Mouse (Mus musculus) midbrain, embryonic 14.5 days (tissue): ENCODE measurements at regions not wholly inside any gene's neighbourhood (a gene's known extent, or its start where the extent isn't known, plus 50 kb on each side); places are given as distances from the start of the nearest gene placed in this dataset.
"Not testable (repeated sequence)": the region's sequence is repeated elsewhere in the genome, so short reads cannot be mapped to it uniquely, and the experiment has no call there.

Source experiments
- ATAC-seq: fragments of 200-750 bp; cut with Nextera tagmentation; 2 replicates; pipeline ENCODE4 v1.8.0; 2017; ENCODE audit warnings: moderate number of reproducible peaks, moderate library complexity; ENCODE audit not compliant: low FRiP score, low TSS enrichment
- DNase-seq: peaks from one replicate; pipeline ENCODE4 v3.0.0-alpha.2; 2015
- H3K27ac ChIP-seq: fragments of 300-500 bp; sonication (generic); replicated peaks from 2 replicates; pipeline ENCODE4 v1.5.1; 2014; ENCODE audit warnings: mild to moderate bottlenecking, low read depth, low read length, moderate library complexity
- H3K27me3 ChIP-seq: fragments of 300-500 bp; sonication (generic); 2 replicates; pipeline ENCODE4 v1.6.1; 2014; ENCODE audit warnings: low read length, control low read depth, mixed read lengths; ENCODE audit not compliant: control insufficient read depth, insufficient read depth
- H3K36me3 ChIP-seq: fragments of 300-500 bp; sonication (generic); 2 replicates; pipeline ENCODE4 v1.6.1; 2014; ENCODE audit warnings: low read length, control low read depth; ENCODE audit not compliant: control insufficient read depth, insufficient read depth
- H3K4me1 ChIP-seq: fragments of 300-500 bp; sonication (generic); 2 replicates; pipeline ENCODE4 v1.6.1; 2014; ENCODE audit warnings: mild to moderate bottlenecking, antibody characterized with exemption, low read length, control low read depth; ENCODE audit not compliant: control insufficient read depth, insufficient read depth
- H3K4me2 ChIP-seq: fragments of 300-500 bp; sonication (generic); 2 replicates; pipeline ENCODE4 v1.6.1; 2014; ENCODE audit warnings: mild to moderate bottlenecking, low read length, moderate library complexity
- H3K4me3 ChIP-seq: fragments of 300-500 bp; sonication (generic); replicated peaks from 2 replicates; pipeline ENCODE4 v1.5.1; 2014; ENCODE audit warnings: low read depth, low read length
- H3K9ac ChIP-seq: fragments of 300-500 bp; sonication (generic); replicated peaks from 2 replicates; pipeline ENCODE4 v1.6.1; 2014; ENCODE audit warnings: mild to moderate bottlenecking, low read length, moderate library complexity
- H3K9me3 ChIP-seq: fragments of 300-500 bp; sonication (generic); 2 replicates; pipeline ENCODE4 v1.6.1; 2016; ENCODE audit warnings: low read length, control low read depth, mixed read lengths; ENCODE audit not compliant: control insufficient read depth
- WGBS: fragments of 180-500 bp; shearing (Covaris S2); extraction: QIAGEN DNeasy Blood & Tissue Kit; methylation state at CpG from one replicate; pipeline ENCODE4 v1.1.7; 2014; 5-methylcytosine and 5-hydroxymethylcytosine counted together

DNA sequence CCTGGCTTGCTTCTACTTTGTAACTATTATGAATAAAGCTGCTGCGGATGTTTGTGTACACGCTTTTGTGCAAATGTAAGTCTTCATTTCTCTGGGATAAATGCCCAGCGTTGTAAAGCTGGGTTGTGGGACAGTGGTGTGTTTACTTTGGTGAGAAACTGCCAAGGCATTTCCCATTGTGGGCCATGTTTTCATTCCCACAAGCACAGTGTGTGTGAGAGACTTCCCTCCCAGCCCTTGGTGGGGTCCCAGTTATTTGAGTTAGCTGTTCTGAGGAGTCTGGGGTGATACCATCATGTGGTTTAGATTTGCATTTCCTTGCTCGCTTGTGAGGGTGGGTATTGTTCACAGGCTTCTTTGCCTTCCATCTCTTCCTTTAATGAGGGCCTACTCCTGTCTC lies 109.9 kb downstream of the Pmp22 start:
- H3K4me3 ChIP-seq: no peak overlapping the region
- H3K36me3 ChIP-seq: no peaks in the 10 kb centered on the region
- ATAC-seq (no peak), DNase-seq (no peak)
- no peaks in the 10 kb centered on the region for H3K9me3 ChIP-seq
- WGBS: 76% methylated on average over 4 of the region's 4 CpGs
- H3K4me1 ChIP-seq: no peaks in the 10 kb centered on the region
- H3K9ac ChIP-seq: no peak overlapping the region
- H3K27ac ChIP-seq: no peak overlapping the region
- H3K27me3 ChIP-seq: no peaks in the 10 kb centered on the region
- H3K4me2 ChIP-seq: no peak overlapping the region

DNA sequence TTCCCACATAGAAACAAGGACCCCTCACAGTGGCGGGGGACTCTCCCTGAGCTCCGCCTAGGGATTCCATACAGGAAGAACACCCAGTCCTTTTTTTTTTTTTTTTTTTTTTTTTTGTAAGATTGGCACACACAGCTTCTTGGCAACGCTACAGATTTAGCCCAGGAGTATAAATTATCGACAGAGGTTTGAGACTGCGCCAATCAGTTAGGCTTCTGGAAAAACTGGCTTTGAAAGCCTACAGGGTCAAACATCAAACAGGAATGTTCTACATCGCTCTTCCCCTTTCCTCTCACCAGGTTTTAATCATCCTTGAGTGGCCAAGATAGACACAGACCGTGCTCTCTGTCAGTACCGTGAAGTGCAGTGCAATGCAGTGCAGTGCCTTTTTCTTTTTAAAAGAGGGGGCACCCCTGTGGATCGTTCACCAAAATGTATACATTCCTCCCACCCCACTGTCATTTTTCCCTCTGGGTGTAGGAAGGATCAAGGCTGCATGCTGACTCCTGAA lies 115.2 kb downstream of the Pmp22 start:
- ATAC-seq (no peak), DNase-seq (peak; percentile 17)
- no peaks in the 10 kb centered on the region for H3K9me3 ChIP-seq
- 58% methylated on average over 9 of the region's 9 CpGs for WGBS
- H3K27me3 ChIP-seq: no peaks in the 10 kb centered on the region
- no peak overlapping the region for H3K9ac ChIP-seq
- no peaks in the 10 kb centered on the region for H3K36me3 ChIP-seq
- H3K27ac ChIP-seq: no peak overlapping the region
- H3K4me1 ChIP-seq: peaks cover 15% of the 10 kb centered on the region
- H3K4me2 ChIP-seq: no peak overlapping the region
- no peak overlapping the region for H3K4me3 ChIP-seq

GRCm38 (mm10) chr11:63245041-63245440 lies 116.3 kb downstream of the Pmp22 start:
- H3K4me1 ChIP-seq: peaks cover 21% of the 10 kb centered on the region
- H3K27ac ChIP-seq: no peak overlapping the region
- no peak overlapping the region for H3K4me2 ChIP-seq
- no peaks in the 10 kb centered on the region for H3K27me3 ChIP-seq
- H3K9ac ChIP-seq: no peak overlapping the region
- H3K4me3 ChIP-seq: no peak overlapping the region
- no peaks in the 10 kb centered on the region for H3K9me3 ChIP-seq
- no peak for ATAC-seq
- DNase-seq: no peak
- WGBS: 60% methylated on average over 6 of the region's 6 CpGs
- no peaks in the 10 kb centered on the region for H3K36me3 ChIP-seq

- ATAC-seq (no peak), DNase-seq (peak; percentile 67)
- no peak overlapping the region for H3K9ac ChIP-seq
- 24% methylated on average over 9 of the region's 9 CpGs for WGBS
- no peaks in the 10 kb centered on the region for H3K27me3 ChIP-seq
- no peak overlapping the region for H3K4me2 ChIP-seq
- no peaks in the 10 kb centered on the region for H3K36me3 ChIP-seq
- H3K9me3 ChIP-seq: no peaks in the 10 kb centered on the region
- H3K27ac ChIP-seq: no peak overlapping the region
- H3K4me3 ChIP-seq: no peak overlapping the region
- peaks cover 27% of the 10 kb centered on the region for H3K4me1 ChIP-seq
These were observed 117.4 kb downstream of the Pmp22 start for GRCm38 (mm10) chr11:63246052-63246661.

GRCm38 (mm10) chr11:63252012-63252856 lies 123.5 kb downstream of the Pmp22 start:
- H3K36me3 ChIP-seq: no peaks in the 10 kb centered on the region
- ATAC-seq: no peak
- H3K4me1 ChIP-seq: peaks cover 16% of the 10 kb centered on the region
- no peak overlapping the region for H3K9ac ChIP-seq
- no peak overlapping the region for H3K4me2 ChIP-seq
- DNase-seq: no peak
- no peak overlapping the region for H3K27ac ChIP-seq
- no peaks in the 10 kb centered on the region for H3K9me3 ChIP-seq
- H3K4me3 ChIP-seq: no peak overlapping the region
- WGBS: 82% methylated on average over 8 of the region's 8 CpGs
- H3K27me3 ChIP-seq: no peaks in the 10 kb centered on the region

- 59% methylated on average over 5 of the region's 5 CpGs for WGBS
- peak; percentile 25 for DNase-seq
- no peak overlapping the region for H3K4me2 ChIP-seq
These were observed 124.3 kb downstream of the Pmp22 start for GRCm38 (mm10) chr11:63252968-63253602.

GRCm38 (mm10) chr11:63264432-63265061 lies 135.8 kb downstream of the Pmp22 start:
- Histone ChIP-seq H3K27me3 (0 out of 2 replicates have a peak, but pooled peaks cover 7% of the 10 kb centered on the region), H3K9ac (no peak overlapping the region), H3K36me3 (no peaks in the 10 kb centered on the region), H3K27ac (no peak overlapping the region), H3K9me3 (no peaks in the 10 kb centered on the region), H3K4me1 (no peaks in the 10 kb centered on the region), H3K4me3 (no peak overlapping the region), H3K4me2 (no peak overlapping the region)
- ATAC-seq (no peak), DNase-seq (peak; percentile 59)
- WGBS: 51% methylated on average over 9 of the region's 9 CpGs

More at GRCm38 (mm10) chr11:63252968-63253602, 124.3 kb downstream of the Pmp22 start:
- no peak overlapping the region for H3K9ac ChIP-seq
- peaks cover 16% of the 10 kb centered on the region for H3K4me1 ChIP-seq
- ATAC-seq: no peak
- H3K4me3 ChIP-seq: no peak overlapping the region
- H3K27ac ChIP-seq: peak overlapping the region; percentile 45
- no peaks in the 10 kb centered on the region for H3K9me3 ChIP-seq
- no peaks in the 10 kb centered on the region for H3K27me3 ChIP-seq
- no peaks in the 10 kb centered on the region for H3K36me3 ChIP-seq

DNA sequence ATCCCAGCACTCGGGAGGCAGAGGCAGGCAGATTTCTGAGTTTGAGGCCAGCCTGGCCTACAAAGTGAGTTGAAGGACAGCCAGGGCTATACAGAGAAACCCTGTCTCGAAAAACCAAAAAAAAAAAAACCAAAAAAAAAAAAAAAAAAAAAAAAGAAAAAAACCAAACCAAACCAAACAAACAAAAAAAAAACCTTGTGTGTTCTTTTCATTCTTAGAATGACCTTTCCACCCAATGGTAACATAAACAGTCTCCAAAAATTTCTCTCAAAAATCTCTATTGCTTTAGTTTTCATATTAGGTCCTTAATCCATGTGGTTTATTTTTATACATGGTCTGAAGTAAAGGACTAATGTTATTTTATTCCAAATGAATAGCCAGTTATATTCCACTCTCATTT lies 137.5 kb downstream of the Pmp22 start:
- DNase-seq, H3K36me3 ChIP-seq, H3K9me3 ChIP-seq, H3K4me1 ChIP-seq, H3K9ac ChIP-seq, H3K4me2 ChIP-seq, H3K27me3 ChIP-seq, ATAC-seq, H3K4me3 ChIP-seq, H3K27ac ChIP-seq: not testable (repeated sequence)
- WGBS: 80% methylated on average over 2 of the region's 2 CpGs
